Mouse (Mus musculus): ENCODE data around the gene Oas1c. TPM values are rescaled to one million over a fixed set of nuclear protein-coding genes. Genes with fewer than 3 reads are reported as not detected.
A peak's percentile ranks its signal among the peaks of the same experiment; 100 is the strongest.
"Not testable (repeated sequence)": the region's sequence is repeated elsewhere in the genome, so short reads cannot be mapped to it uniquely, and the experiment has no call there.

The Oas1c gene
- total RNA-seq (2017), result 2.0 and 10.4 TPM in 2 replicates

GRCm38 (mm10) chr5:120811951-120812819 is at the start of gene Oas1c:
TSS of gene Oas1c (minus strand) at chr5:120812514.
- ATAC-seq (replicated peaks in 1 of 2; ENCODE audit: insufficient read depth in 1 of 2, low FRiP score in 2 of 2, low TSS enrichment in 1 of 2, low read depth in 1 of 2, poor library complexity in 2 of 2, severe bottlenecking in 2 of 2), result peak; percentile 93 to 95

GRCm38 (mm10) chr5:120861121-120861520 is 48.8 kb upstream of the Oas1c start, which contains the start of gene Oas1h:
TSS of gene Oas1h (plus strand) at chr5:120861421.
- no peak for ATAC-seq (replicated peaks in 1 of 2; ENCODE audit: insufficient read depth in 1 of 2, low FRiP score in 2 of 2, low TSS enrichment in 1 of 2, low read depth in 1 of 2, poor library complexity in 2 of 2, severe bottlenecking in 2 of 2)

DNA sequence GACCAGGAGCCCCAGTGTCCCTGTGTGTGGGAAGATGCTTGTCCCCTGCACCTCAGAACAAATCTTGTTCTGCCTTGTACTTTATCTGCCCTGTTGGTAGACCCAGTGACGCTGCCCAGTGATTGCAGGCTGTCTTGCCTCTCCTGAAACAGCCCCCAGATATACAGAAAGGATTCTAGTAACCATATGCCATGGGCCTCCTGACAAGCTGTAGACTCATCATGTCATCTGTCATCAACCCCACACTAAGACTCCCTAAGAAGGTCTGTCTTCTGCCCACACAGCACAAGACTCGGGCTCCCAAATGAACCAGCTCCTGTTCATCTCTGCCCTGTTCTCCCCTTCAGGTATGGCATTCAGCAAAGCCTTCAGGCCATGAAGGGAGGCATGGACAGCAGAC is 46.9 kb upstream of the Oas1c start:
- ATAC-seq (replicated peaks in 1 of 2; ENCODE audit: insufficient read depth in 1 of 2, low FRiP score in 2 of 2, low TSS enrichment in 1 of 2, low read depth in 1 of 2, poor library complexity in 2 of 2, severe bottlenecking in 2 of 2), result no peak

- peak; percentile 37 to 71; a peak in 2 of 4 replicates for ATAC-seq (replicated peaks in 1 of 2; ENCODE audit: insufficient read depth in 1 of 2, low FRiP score in 2 of 2, low TSS enrichment in 1 of 2, low read depth in 1 of 2, poor library complexity in 2 of 2, severe bottlenecking in 2 of 2)
Measured at GRCm38 (mm10) chr5:120849601-120850136, 37.4 kb upstream of the Oas1c start.

DNA sequence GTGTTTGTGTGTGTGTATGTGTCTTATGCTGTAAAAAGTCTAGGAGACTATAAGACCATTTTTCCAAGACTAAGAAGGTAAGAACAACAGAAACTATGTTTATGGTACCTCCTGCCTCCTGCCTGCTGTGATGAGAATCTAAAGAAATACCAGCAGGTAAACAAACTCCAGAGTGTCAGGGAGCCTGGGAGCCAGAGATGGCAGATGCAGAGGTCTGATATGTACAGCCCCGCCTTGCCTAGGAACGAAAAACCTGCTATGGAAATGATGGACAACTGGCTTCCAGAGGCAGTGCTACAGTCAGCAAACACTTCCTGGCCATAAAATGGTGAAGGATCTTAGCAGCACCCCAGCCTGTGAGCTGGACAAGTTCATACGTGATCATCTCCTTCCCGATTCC is 34.8 kb upstream of the Oas1c start, which contains the start of gene Oas1f:
TSS of gene Oas1f (plus strand) at position 301 of the 400 bp plus-strand sequence.
- no peak for ATAC-seq (replicated peaks in 1 of 2; ENCODE audit: insufficient read depth in 1 of 2, low FRiP score in 2 of 2, low TSS enrichment in 1 of 2, low read depth in 1 of 2, poor library complexity in 2 of 2, severe bottlenecking in 2 of 2)

DNA sequence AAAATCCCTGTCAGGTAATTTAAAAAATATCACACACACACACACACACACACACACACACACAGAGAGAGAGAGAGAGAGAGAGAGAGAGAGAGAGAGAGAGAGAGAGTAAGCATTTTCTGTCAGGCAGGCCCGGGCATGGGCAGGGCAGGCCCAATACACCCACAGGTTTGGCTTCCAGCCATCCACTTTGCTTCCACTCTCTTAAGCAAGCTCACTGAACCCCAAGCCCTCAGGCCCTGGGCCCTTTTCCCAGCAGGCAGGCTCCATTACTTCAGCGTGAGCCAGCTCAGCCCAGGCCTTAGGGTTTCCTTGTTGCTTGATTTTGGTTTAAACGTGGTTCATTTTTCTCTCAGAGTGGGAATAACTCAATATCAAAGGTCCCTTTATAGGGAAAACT is 32.4 kb upstream of the Oas1c start:
- 0 out of 4 replicates have a peak, but pooled peaks of 1 of the 2 experiments have one; percentile 48 for ATAC-seq (replicated peaks in 1 of 2; ENCODE audit: insufficient read depth in 1 of 2, low FRiP score in 2 of 2, low TSS enrichment in 1 of 2, low read depth in 1 of 2, poor library complexity in 2 of 2, severe bottlenecking in 2 of 2)

DNA sequence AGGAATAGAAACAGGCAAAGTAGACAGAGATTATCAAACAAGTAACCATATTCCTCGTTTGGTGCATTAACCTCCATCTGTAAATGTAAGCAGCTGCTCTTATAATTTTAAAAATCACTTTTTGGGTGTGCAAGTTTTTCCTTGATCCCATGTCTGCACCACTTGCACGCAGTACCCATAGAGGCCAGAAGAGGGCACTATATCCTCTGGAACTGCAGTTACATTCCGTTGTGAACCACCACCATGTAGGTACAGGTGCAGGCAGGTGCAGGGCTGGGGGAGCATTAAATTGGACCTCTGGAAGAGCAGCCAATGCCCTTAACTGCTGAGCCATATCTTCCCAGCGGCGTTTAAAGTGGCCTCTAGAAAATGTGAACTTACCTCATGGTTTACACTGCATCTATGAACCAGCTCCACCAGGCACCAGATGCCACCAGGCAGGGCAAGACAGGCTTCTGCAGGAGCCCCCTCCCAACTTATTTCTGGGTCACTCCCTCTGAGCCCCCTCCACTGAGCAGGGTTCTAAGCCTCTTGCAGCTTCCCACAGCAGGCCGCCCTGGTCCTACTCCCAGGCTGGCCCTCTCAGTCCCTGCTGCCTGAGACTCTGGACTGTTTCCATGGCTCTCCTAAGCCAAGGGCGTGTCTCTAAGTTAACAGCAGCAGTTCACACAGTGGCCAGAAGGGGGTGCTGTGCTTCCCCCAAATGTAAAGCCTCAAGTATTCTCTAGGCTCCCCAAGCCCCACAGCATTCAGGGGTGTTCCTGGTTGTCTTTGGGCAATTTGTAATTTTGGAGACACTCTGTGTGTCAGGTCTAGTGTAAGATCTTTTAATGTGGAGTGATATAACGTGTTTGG is 24.6 kb upstream of the Oas1c start:
- peak; percentile 51 to 56; a peak in 1 of 4 replicates for ATAC-seq (replicated peaks in 1 of 2; ENCODE audit: insufficient read depth in 1 of 2, low FRiP score in 2 of 2, low TSS enrichment in 1 of 2, low read depth in 1 of 2, poor library complexity in 2 of 2, severe bottlenecking in 2 of 2)

DNA sequence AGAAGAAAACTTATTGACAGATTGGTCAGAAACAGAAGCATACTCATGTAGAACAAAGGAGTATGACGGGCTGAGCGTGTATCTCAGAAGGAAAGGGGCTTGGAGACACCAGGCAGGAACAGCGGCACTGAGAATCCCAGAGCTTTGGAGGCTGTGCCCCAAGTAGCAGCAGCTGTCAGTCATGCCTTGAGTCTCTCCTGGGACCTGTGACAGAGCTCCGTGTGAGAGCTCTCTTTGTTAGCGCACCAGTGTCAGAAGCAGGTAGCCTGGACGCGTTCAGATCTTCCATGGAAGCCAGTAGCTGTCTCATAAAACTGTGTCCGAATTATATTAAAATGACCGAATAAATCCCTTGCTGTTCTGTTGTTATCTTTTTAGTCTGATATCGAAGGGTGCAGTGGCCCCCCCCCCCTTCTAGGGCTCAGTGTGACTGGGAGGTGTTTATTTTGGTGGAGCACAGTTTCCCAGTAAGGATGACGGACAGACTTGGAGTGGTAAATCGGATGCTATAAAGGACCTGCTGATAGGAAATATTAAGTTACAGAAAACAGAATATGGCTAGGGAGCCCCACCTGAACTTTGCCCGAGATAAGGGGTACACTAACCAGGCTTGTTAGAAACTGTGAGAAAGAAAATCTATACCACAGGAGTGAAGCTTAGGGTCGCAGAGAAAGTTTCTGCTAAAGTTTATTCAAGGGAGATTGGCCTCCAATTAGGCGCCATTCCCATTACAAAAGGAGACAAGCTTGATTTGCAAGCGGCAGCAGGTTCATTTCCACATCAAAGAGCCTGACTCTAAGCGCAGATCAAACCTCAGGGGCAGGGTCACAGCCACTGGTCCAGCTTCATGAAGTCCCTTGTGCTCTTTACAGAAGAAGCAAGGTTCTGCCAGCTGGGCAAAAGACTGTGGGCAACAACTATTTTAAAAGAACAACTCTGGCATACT is 21.3 kb upstream of the Oas1c start:
- no peak for ATAC-seq (replicated peaks in 1 of 2; ENCODE audit: insufficient read depth in 1 of 2, low FRiP score in 2 of 2, low TSS enrichment in 1 of 2, low read depth in 1 of 2, poor library complexity in 2 of 2, severe bottlenecking in 2 of 2)

DNA sequence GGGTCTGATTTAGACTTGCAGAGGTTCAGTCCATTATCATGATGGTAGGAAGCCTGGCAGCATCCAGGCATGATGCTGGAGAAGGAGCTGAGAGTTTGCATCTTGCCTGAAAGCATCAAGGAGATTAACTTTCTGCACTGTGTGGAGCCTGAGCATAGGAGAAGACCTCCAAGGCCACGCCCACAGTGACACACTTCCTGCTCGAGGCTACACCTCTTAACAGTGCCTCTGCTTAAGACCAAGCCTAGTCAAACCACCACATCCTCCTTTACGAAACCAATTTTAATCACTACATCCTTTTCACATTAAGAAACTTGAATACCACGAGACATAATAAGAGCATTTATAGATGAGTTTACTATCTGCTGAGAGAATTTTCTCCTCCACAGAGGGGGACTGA is 18.7 kb upstream of the Oas1c start:
- peak; percentile 80 to 85 for ATAC-seq (replicated peaks in 1 of 2; ENCODE audit: insufficient read depth in 1 of 2, low FRiP score in 2 of 2, low TSS enrichment in 1 of 2, low read depth in 1 of 2, poor library complexity in 2 of 2, severe bottlenecking in 2 of 2)

GRCm38 (mm10) chr5:120818999-120819398 is 6.7 kb upstream of the Oas1c start:
- ATAC-seq (replicated peaks in 1 of 2; ENCODE audit: insufficient read depth in 1 of 2, low FRiP score in 2 of 2, low TSS enrichment in 1 of 2, low read depth in 1 of 2, poor library complexity in 2 of 2, severe bottlenecking in 2 of 2), result no peak

DNA sequence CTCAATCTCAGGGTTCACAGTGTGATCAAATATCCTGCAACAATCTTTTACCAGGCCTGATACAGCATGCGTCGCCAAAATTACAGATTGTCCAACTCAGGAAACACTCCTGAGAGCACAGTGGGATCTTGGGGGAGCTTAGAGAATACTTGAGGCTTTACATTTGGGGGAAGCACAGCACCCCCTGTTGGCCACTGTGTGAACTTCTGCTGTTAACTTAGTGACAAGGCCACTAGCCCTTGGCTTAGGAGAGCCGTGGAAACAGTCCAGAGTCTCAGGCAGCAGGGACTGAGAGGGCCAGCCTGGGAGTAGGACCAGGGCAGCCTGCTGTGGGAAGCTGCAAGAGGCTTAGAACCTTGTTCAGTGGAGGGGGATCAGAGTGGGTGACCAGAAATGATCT is 3.6 kb upstream of the Oas1c start:
- no peak for ATAC-seq (replicated peaks in 1 of 2; ENCODE audit: insufficient read depth in 1 of 2, low FRiP score in 2 of 2, low TSS enrichment in 1 of 2, low read depth in 1 of 2, poor library complexity in 2 of 2, severe bottlenecking in 2 of 2)

DNA sequence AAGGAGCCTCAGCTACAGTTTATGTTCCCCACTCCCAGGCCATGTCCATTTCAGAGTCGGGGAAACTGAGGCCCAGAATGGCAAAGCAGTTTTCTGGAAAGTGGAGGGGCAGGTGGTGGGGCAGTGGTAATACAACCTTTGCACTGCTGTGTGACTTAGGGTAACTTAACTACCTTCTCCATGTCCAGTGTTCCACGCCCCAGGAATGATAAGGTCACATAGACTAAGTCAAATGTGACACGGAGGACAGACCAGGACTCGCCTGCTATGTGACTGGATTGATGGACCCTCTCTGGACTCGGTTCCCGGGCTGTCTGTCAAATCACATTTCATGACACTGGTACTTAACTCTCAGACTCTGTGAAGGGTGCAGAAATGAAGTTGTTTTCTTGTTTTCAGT is 709 bp upstream of the Oas1c start:
- ATAC-seq (replicated peaks in 1 of 2; ENCODE audit: insufficient read depth in 1 of 2, low FRiP score in 2 of 2, low TSS enrichment in 1 of 2, low read depth in 1 of 2, poor library complexity in 2 of 2, severe bottlenecking in 2 of 2), result no peak

GRCm38 (mm10) chr5:120809171-120809570 is 3.1 kb downstream of the Oas1c start:
- ATAC-seq (replicated peaks in 1 of 2; ENCODE audit: insufficient read depth in 1 of 2, low FRiP score in 2 of 2, low TSS enrichment in 1 of 2, low read depth in 1 of 2, poor library complexity in 2 of 2, severe bottlenecking in 2 of 2), result no peak

DNA sequence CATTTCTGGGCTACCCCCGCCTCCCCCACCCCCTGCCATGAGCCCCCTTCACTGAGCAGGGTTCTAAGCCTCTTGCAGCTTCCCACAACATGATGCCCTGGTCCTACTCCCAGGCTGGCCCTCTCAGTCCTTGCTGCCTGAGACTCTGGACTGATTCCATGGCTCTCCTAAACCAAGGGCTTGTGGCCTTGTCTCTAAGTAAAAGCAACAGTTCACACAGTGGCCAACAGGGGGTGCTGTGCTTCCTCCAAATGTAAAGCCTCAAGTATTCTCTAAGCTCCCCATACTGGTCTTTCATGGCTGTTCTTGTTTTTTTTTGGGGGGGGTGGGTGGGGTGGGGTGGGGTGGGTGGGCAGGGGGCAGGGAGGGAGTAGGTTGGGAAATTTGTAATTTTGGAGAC is 5.9 kb downstream of the Oas1c start:
- peak in 1 of 2 experiments; percentile 51; a peak in 1 of 4 replicates for ATAC-seq (replicated peaks in 1 of 2; ENCODE audit: insufficient read depth in 1 of 2, low FRiP score in 2 of 2, low TSS enrichment in 1 of 2, low read depth in 1 of 2, poor library complexity in 2 of 2, severe bottlenecking in 2 of 2)

DNA sequence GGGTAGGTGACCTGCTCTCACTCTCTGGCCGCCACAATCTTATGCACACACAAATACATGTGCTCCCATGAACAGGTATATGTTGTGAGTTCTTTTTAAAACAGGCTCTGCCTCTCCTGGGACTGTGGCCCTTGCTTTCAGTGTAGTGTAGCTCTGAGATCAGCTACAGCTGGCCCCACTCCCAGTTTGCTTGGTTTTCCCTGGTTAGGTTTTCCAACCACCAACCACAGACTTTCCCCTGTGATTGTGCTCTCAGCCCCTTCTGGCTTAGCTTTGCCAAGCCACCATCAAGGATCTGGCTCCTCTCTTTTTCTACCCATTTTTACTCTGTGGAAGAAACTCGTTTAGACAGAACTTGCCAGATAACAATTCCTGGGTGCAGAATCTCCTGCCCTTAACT is 8.7 kb downstream of the Oas1c start:
- no peak for ATAC-seq (replicated peaks in 1 of 2; ENCODE audit: insufficient read depth in 1 of 2, low FRiP score in 2 of 2, low TSS enrichment in 1 of 2, low read depth in 1 of 2, poor library complexity in 2 of 2, severe bottlenecking in 2 of 2)

- ATAC-seq (replicated peaks in 1 of 2; ENCODE audit: insufficient read depth in 1 of 2, low FRiP score in 2 of 2, low TSS enrichment in 1 of 2, low read depth in 1 of 2, poor library complexity in 2 of 2, severe bottlenecking in 2 of 2), result not testable (repeated sequence)
Measured at GRCm38 (mm10) chr5:120798943-120799342, 13.4 kb downstream of the Oas1c start.

GRCm38 (mm10) chr5:120798147-120798546 is 14.2 kb downstream of the Oas1c start:
- ATAC-seq (replicated peaks in 1 of 2; ENCODE audit: insufficient read depth in 1 of 2, low FRiP score in 2 of 2, low TSS enrichment in 1 of 2, low read depth in 1 of 2, poor library complexity in 2 of 2, severe bottlenecking in 2 of 2), result not testable (repeated sequence)

All from hematopoietic stem cell, adult 5-6 weeks (primary cell).